Mouse (Mus musculus) left cerebral cortex, adult 2 months (tissue): ENCODE data around the gene Ggact. TPM values are rescaled to one million over a fixed set of nuclear protein-coding genes. Genes with fewer than 3 reads are reported as not detected.

Experiments
- DNase-seq, 2 experiments: peaks; one replicate each; pipeline ENCODE4 v3.0.0; 2021 to 2022; ENCODE audit warnings: low spot score in 2 of 2, mixed read lengths in 1 of 2; ENCODE audit errors: extremely low spot score in 1 of 2
- H3K27ac ChIP-seq: fragments of 200-600 bp; 2 replicates; pipeline ENCODE4 v1.8.1; 2022
- H3K4me3 ChIP-seq: fragments of 200-600 bp; 2 replicates; pipeline ENCODE4 v1.8.1; 2022
- CTCF ChIP-seq: fragments of 200-600 bp; IDR thresholded peaks from 2 replicates; pipeline ENCODE4 v1.8.1; 2022; ENCODE audit warnings: antibody characterized with exemption, mild to moderate bottlenecking, moderate library complexity
- intact Hi-C: fragments of 180-260 bp; cut with DNase I; formaldehyde crosslinking; loops from one replicate; pipeline ENCODE4 v1.15.1; 2025
- total RNA-seq, 2 experiments: library from RNA; stranded (reverse); gene quantifications; 2 replicates each; pipeline ENCODE4 v1.2.3; 2021

Gene Ggact
- total RNA-seq, 2 experiments from 2014 or later, result 29.8 to 29.9 TPM

GRCm38 (mm10) chr14:122852506-122853057 lies 61.0 kb downstream of the Ggact start:
- DNase-seq, result no peak
- intact Hi-C loops, result no loop called here
- H3K27ac ChIP-seq, result no peak overlapping the region
- H3K4me3 ChIP-seq, result no peak overlapping the region
- no peak for TF ChIP-seq CTCF

GRCm38 (mm10) chr14:122837018-122837417 lies 76.5 kb downstream of the Ggact start:
- no peak for TF ChIP-seq CTCF
- H3K27ac ChIP-seq, result no peak overlapping the region
- intact Hi-C loops, result no loop called here
- no peak for DNase-seq
- H3K4me3 ChIP-seq, result no peak overlapping the region

GRCm38 (mm10) chr14:122836221-122836620 lies 77.3 kb downstream of the Ggact start:
- DNase-seq, result no peak
- Histone ChIP-seq H3K4me3 (no peak overlapping the region), H3K27ac (no peak overlapping the region)
- no peak for TF ChIP-seq CTCF
- intact Hi-C loops, result no loop called here

GRCm38 (mm10) chr14:122835487-122836190 lies 77.9 kb downstream of the Ggact start:
- no peak for DNase-seq
- no peak for TF ChIP-seq CTCF
- Histone ChIP-seq H3K4me3 (no peak overlapping the region), H3K27ac (no peak overlapping the region)
- intact Hi-C loops, result no loop called here

- TF ChIP-seq CTCF, result no peak
- Histone ChIP-seq H3K27ac (no peak overlapping the region), H3K4me3 (no peak overlapping the region)
- intact Hi-C loops, result no loop called here
- DNase-seq, result no peak
Observed at GRCm38 (mm10) chr14:122834753-122835152, 78.8 kb downstream of the Ggact start.

- intact Hi-C loops, result no loop called here
- H3K27ac ChIP-seq, result no peak overlapping the region
- no peak for TF ChIP-seq CTCF
- H3K4me3 ChIP-seq, result no peak overlapping the region
- no peak for DNase-seq
Observed at GRCm38 (mm10) chr14:122833666-122834065, 79.9 kb downstream of the Ggact start.

- H3K27ac ChIP-seq, result no peak overlapping the region
- no peak for TF ChIP-seq CTCF
- H3K4me3 ChIP-seq, result no peak overlapping the region
- no peak for DNase-seq
- intact Hi-C loops, result no loop called here
Observed at GRCm38 (mm10) chr14:122830433-122830832, 83.1 kb downstream of the Ggact start.

GRCm38 (mm10) chr14:122825464-122825863 lies 88.1 kb downstream of the Ggact start:
- intact Hi-C loops, result no loop called here
- Histone ChIP-seq H3K27ac (no peak overlapping the region), H3K4me3 (no peak overlapping the region)
- DNase-seq, result no peak
- TF ChIP-seq CTCF, result no peak

GRCm38 (mm10) chr14:122823791-122824190 lies 89.8 kb downstream of the Ggact start:
- Histone ChIP-seq H3K27ac (no peak overlapping the region), H3K4me3 (no peak overlapping the region)
- no peak for TF ChIP-seq CTCF
- no peak for DNase-seq
- intact Hi-C loops, result no loop called here

GRCm38 (mm10) chr14:122821002-122821401 lies 92.6 kb downstream of the Ggact start:
- intact Hi-C loops, result no loop called here
- no peak for DNase-seq
- no peak for TF ChIP-seq CTCF
- Histone ChIP-seq H3K4me3 (no peak overlapping the region), H3K27ac (no peak overlapping the region)

- no peak for TF ChIP-seq CTCF
- intact Hi-C loops, result no loop called here
- Histone ChIP-seq H3K4me3 (no peak overlapping the region), H3K27ac (no peak overlapping the region)
- no peak for DNase-seq
Observed at GRCm38 (mm10) chr14:122800296-122800695, 113.3 kb downstream of the Ggact start.

- Histone ChIP-seq H3K4me3 (no peak overlapping the region), H3K27ac (no peak overlapping the region)
- intact Hi-C loops, result no loop called here
- no peak for DNase-seq
- TF ChIP-seq CTCF, result no peak
Observed at GRCm38 (mm10) chr14:122793368-122793767, 120.2 kb downstream of the Ggact start.

GRCm38 (mm10) chr14:122790111-122790510 lies 123.4 kb downstream of the Ggact start:
- no peak for TF ChIP-seq CTCF
- intact Hi-C loops, result no loop called here

More at GRCm38 (mm10) chr14:122790111-122790510, 123.4 kb downstream of the Ggact start:
- no peak for DNase-seq
- Histone ChIP-seq H3K27ac (no peak overlapping the region), H3K4me3 (no peak overlapping the region)
